Mouse (Mus musculus) ES-Bruce4 (cell line): ENCODE results near the gene Prkch.

Experiments used
- CTCF ChIP-seq: IDR thresholded peaks from one replicate; pipeline ENCODE4 v1.8.1; 2011; ENCODE audit warnings: low read depth, low read length
- POLR2A ChIP-seq: IDR thresholded peaks from one replicate; pipeline ENCODE4 v1.8.1; 2011; ENCODE audit warnings: low read length; ENCODE audit not compliant: insufficient read depth

- TF ChIP-seq CTCF (no peak), POLR2A (no peak)
Measured at GRCm38 (mm10) chr12:73814897-73815296, 230.3 kb downstream of the Prkch start.
